Mouse (Mus musculus): Measurements from ENCODE around the gene Olfr924.

DNA sequence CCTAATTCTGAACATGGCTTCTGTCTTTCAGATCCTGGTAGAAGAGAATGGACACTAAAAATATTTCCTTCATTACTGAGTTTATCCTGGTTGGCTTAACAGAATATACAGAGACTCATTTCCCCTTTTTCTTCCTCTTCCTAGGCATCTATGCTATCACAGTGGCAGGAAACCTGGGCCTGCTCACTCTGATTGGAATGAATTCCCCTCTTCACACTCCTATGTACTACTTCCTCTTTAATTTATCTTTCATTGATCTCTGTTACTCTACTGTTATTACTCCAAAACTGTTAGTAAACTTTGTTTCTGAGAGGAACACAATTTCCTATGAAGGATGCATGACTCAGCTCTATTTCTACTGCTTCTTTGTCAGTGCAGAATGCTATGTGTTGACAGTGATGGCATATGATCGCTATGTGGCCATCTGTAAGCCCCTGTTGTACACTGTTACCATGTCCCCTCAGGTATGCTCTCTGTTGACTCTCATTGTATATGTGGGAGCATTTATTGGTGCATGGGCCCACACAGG lies 28.7 kb upstream of the Olfr924 start:
- TF ChIP-seq CTCF (IDR thresholded peaks at IDR 0.05; ENCODE audit: extremely low read depth, insufficient read depth, insufficient read length, insufficient replicate concordance): no peak
- no peak for TF ChIP-seq POLR2A (IDR thresholded peaks at IDR 0.05; ENCODE audit: low read depth, low read length)

All from spleen, adult 2 months (tissue).